Mouse (Mus musculus) ZHBTc4 (cell line): ENCODE data around the gene Ralgapa1.

ENCODE experiments used
- DNase-seq: peaks from one replicate; pipeline ENCODE4 v3.0.0-alpha.2; 2011; ENCODE audit warnings: low read depth, low spot score

Gene Ralgapa1

DNA sequence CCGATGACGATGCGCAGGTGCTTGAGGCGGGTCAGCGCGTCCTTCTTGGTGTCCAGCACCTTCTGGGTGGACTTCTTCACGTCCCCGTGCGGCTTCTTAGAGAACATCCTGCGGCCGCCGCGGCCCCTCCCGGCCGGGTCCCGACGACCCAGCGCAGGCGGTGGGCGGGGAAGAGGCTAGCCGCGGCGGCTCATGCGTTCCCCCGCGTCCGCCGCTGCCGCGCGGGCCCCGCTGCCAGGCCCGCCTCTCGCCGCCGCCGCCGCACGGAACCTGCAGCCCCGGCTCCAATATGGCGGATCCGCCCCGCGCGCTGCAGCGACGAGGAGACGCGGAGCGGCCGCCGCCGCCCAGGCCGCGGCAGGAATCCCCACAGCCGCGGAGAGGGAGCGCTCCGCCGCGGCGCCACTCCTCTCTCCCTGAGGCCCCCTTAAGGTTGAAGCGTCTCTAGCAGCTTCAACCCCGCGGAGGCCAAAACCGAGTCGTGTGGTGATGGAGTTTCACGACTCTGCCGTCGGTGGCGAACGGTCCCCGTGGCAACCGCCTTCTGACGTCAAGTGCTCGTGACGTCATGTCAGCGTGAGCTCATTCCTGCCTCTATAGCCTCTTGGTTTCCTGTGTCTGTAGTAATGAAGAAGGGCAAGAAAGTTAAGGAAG is at the start of gene Ralgapa1:
Gene Ralgapa1 (minus strand): TSS at position 507 of the 654 bp plus-strand sequence.
- DNase-seq: peak; percentile 98

DNA sequence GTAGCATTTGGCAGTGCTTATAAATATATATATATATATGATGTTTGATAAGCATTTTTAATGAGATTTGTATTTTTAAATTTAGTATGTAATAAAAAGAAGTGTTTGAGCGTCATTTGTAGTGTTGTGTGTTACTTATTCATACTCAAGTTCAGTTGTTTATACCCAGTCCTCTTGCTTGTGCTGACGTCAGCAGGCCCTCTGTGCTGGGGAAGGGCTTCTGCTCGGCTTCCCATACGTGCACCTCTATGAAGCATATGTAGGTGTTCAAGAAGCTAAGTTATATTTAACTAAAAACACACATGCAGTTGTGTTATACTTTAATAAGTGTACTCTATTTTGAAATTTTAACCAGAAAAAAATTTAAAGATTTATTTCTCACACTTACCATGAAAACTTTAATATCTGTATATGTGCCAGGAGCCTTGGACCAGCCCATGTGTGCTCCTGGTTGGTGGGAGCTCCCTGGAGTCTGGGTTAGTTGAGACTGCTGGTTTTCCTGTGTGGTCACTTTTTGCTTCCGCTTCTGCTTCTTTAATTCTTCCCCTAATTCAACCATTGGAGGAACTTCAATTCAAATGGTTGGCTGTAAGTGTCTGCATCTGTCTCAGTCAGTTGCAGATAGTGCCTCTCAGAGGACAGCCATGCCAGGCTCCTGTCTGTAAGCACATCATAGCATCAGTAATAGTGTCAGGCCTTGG is 48.8 kb upstream of the Ralgapa1 start:
- DNase-seq: no peak

DNA sequence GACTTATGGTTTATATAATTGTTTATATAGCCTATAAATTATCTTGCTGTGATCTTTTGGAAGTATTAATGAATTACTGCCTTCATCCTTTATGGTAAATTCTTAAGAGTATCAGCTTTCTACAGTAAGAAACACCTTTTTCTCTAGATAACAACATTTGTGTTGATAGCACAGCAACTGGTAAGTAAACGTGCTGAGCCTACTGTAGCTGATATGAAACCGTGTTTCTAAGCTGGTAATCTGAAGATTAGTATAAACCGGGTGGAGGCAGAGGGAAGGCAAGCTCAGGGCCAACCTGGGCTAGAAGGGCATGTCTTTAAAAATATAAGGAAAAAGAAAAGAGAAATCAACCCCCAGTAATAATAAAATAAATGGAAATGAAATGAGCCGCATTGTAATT is 46.8 kb upstream of the Ralgapa1 start:
- DNase-seq: no peak

DNA sequence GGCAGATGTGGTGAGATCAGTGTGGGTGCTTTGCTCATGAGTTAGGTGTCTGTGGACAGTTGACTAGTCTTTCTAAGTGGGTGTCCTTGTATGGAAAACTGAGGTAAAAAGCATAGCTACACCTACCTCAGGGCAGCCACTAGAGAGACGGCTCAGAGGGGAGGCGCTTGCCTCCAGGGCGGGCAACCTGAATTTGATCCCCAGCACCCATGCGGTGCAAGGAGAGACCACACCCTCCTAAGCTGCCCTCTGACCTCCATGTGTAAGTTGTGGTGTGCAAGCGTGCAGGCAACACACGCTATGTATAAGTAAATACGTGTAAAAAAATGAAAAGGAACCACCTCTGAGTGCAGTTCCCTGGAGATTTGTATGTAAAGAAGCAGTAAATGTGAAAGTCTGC is 39.7 kb upstream of the Ralgapa1 start:
- peak; percentile 62 for DNase-seq

DNA sequence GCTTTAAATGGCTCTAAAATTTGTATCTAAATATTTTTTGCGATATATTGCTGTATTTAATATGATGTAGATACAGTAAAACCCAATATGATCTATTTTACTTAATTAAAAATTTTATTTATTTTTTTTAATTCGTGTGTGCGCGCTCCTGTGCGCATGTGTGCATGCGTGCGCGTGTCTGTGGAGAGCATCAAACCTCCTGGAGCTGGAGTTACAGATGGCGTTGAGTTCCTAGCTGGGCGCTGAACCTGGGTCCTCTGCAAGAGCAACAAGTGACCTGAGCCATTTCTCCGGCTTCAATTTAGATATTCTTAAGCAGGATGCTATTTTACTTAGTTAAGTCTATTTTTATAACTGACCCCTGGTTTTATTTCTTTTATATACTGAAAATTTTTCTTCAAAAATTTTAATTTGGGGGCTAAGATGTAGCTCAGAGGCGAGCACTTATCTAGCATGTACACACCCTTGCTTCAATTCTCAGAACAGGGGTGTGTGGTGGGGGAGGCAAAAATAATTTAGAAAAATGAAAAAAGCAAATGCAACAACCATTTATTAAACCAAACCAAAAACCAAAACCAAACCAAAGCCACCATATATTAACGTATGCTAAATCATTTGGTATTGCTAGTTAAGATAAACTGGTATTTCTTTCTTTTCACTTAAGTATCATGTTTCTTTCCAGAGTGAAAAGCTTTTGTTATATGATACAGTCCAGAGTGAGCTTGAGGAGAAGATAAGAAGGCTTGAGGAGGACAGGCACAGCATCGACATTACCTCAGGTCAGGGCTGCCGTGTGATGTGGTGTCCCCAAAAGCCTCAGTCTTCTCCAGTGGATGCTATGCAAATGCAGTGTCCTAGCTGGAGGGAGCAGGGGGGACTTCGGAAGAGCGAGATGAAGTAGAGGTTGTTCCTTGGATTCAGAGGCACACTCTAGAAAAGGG is 38.7 kb upstream of the Ralgapa1 start:
- no peak for DNase-seq

DNA sequence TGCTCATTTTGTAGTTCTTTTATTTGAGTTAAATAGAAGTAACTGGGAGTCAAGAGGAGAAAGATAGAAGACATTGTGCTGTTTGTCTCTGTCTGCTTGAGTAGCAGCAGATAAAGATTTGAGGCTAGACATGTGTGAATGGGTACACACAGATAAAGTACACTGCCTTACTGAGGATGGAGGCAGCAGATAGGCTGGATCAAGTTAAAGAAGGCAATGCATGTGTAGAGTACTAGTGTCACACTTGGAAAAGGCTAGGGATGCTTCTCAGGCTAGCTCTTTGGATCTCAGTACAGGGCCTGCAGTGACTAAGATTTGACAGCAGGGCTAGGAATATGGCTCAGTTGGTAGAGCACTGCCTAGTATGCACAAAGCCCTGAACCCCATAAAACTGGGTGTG is 29.7 kb upstream of the Ralgapa1 start:
- DNase-seq: no peak

DNA sequence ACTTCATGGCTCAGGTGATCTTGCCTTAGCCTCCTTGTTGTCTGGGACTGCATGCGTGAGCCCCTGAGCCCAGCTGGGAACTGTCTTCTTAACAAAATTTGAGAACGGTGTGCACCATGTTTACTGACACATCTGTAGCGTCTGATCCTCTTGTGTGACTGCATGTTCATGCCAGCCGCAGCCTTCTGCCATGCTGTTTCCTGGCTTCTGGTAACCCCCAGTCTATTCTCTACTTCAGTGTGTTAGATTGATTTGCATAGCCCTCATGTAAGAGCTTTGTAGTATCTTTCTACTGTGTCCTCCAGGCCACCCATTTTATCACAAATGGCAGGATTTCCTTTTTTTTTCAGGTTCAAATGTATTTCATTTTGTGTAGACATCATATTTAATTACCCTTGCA is 26.9 kb upstream of the Ralgapa1 start:
- DNase-seq: no peak

DNA sequence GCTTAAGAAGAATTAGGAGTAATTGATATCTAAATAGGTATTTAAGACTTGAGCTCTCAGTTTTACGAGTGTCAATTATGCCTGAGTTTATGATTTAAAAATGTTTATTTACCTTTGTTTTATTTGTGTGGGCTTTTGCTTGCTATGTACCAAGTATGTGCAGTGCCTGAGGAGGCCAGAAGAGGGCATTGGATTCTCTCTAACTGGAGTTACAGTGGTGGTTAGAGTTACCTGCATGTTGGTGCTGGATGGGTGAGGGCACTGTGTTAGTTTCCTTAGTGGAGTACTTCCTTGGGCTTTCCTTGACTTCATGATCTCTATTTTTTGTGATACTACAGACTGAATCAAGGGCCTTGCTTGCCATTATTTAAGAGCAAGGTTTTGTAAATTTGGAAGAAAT is 25.8 kb upstream of the Ralgapa1 start:
- peak; percentile 62 for DNase-seq

DNA sequence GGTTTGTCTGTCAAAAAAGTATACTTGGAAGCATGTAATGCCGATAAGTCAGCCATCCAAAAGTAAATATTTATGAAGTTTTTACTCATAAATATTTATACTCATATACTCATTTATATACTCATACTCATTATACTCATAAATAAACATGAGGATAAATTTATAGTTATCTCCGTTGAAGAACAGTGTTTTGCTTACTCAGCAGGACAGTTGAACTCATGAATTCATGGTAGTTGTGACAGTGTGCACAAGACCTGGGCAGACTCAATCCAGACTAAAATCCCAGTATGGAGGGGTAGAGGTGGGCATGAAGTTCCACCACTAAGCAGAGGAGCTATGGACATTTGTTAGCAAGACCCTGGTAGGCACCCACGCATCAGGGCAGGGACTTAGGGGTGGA is 16.5 kb upstream of the Ralgapa1 start:
- no peak for DNase-seq

DNA sequence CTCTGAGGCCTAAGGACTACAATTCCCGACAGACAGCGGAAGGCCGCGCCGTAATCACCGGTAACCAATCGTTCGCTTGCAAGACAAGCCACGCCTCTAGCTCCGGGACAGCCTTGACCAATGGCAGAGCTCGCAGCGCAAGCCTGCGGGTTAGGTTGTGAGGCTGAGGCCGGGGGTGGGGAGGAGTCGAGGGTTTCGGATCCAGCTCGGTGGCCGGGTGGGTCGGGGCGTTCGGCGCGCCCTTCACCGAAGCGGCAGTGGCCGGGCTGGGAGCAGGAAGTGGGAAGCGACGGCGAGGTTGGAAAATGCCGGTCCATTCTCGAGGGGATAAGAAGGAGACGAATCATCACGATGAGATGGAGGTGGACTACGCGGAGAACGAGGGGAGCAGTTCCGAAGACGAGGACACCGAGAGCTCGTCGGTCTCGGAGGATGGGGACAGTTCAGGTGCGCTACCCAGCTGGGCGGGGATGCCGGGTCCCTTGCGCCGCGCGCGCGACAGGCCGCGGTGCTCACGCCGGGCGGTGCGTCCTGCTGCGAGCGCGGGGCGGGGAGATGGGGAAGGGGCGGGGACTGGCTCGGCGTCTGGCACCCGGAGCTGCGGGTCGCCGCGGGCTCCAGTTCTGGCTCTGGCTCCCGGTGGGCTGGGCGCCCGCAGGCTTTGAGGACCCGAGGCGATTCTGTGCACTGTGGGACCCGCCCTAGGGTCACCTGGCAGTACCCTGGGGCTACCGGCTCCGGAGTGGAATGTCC is 15.4 kb upstream of the Ralgapa1 start, which contains the start of gene Brms1l:
Gene Brms1l (plus strand): TSS at position 126 of the 753 bp plus-strand sequence.
- DNase-seq: peak; percentile 100

DNA sequence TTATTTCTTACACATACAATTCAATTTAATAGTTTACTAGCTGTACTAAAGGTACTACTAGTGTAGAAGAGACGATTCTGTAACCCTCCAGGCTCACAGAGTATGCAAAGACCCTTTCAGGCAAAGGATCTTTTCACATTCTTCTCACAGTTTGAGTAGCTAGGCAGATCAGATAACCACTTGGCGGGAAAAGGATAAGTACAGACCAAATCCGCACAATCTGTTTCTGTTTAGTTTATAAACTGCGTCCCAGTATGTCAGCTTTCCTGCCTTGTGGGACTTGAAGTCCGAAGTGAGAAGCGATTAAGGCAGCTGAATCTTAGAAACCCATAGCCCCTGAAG is 14.9 kb upstream of the Ralgapa1 start:
- DNase-seq: no peak

DNA sequence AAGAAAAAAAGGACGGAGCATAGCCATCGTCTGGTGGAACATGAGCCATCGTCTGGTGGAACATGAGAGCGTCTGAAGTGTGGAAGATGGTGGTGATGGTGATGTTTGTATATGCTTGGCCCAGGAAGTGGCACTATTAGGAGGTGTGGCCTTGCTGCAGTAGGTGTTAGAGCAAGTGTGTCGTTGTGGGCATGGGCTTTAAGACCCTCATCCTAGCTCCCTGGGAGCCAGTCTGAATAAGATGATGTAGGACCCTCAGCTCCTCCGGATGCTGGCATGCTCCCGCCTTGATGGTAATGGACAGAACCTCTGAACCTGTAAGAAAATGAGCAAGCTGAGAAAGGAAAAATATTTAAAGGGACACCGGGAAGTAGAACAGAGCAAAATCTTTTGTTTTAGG is 13.9 kb upstream of the Ralgapa1 start:
- no peak for DNase-seq

DNA sequence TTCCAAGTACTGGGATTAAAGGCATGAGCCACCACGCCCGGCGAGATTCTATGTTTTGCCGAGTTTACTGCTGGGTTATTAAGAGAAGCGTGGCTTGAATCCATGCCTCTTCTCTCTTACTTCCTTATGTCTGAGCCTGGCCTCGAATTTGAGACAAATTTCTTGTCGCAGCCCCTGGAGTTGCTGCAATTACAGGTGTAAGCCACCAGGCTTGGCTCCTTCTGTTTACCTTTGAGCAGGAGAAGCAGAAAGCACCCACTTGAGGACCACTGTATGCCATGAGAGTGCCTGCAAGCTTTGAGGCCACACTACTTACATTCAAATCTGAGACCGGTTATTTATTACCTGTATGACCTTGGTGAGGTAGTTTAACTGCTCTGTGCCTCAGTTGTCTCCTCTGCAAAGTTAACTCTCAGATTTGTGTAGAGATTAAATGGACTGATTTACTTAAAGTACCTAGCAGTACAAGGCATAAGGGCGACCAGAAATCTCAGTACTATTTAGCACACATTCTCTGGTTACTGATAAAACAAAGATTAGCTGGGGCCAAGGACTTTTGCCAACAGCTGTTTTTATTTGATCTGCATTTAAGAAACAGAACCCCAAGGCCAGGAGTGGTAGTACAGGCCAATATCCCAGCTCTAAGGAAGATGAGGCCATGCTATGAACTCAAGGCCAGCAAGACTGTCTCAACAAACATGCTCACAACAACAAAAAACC is 13.1 kb upstream of the Ralgapa1 start:
- DNase-seq: peak; percentile 64

DNA sequence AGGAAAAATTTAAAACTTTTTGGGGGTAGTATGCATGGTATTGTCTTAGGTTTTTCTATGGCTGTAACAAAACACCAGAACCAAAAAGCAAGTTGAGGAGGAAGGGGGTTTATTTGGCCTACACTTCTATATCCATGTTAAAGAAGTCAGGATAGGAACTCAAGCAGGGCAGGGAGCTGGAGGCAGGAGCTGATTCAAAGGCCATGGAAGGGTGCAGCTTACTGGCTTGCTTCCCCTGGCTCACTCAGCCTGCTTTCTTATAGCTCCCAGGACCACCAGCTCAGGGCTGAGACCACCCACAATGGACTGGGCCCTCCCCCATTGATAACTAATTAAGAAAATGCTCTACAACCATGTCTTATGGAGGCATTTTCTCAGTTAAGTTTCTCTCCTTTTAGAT is 12.0 kb upstream of the Ralgapa1 start:
- no peak for DNase-seq

DNA sequence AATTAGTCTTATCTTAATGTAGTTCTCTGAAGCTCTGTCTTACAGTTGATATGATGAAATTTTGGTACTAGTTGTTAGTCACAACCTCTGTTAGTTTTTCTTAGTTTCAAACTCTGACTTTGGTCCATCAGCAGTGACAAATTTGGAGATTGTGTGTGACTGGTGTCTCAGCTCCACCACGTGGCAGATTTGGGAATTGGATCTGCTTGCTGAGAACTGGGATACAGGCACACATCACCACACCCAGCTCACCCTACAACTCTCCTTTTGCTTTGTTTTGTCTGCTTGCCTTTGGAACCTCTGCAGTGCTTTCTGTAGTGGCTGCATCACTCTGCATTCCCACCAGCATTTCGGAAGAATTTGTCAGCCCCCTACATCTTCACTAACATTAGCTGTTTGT is 10.1 kb upstream of the Ralgapa1 start:
- DNase-seq: peak; percentile 71

DNA sequence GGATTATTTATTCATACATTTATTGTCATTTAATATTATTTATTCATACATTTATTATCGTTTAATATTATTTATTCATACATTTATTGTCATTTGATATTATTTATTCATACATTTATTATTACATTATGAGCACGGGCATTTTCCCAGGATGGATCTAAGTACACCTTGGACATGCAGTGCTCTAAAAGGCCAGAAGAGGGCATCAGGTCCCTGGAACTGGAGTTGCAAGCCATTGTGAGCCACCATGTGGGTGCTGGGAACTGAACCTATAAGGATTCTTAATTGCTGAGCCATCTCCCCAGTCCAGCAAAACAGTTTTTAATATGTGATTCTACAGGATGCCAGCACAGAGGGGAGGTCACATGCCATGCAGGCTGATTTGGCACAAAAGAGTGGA is 4.6 kb upstream of the Ralgapa1 start:
- peak; percentile 77 for DNase-seq

DNA sequence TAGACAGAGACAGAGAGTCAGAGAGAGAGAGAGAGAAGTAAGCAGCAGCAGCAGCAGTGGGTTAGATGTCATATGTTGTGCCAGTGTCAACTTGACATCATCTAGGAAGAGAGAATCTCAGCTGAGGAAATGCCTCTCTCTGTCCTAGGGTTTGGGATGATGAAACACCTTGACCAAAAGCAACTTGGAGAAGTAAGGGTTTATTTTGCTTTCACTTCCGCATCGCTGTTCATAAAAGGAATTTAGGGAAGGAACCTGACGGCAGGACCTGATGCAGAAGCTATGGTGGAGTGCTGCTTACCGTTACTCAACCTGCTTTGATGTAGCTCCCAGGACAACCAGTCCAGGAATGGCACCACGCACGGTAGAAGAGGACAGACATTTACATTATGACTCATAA is 3.1 kb upstream of the Ralgapa1 start:
- no peak for DNase-seq

DNA sequence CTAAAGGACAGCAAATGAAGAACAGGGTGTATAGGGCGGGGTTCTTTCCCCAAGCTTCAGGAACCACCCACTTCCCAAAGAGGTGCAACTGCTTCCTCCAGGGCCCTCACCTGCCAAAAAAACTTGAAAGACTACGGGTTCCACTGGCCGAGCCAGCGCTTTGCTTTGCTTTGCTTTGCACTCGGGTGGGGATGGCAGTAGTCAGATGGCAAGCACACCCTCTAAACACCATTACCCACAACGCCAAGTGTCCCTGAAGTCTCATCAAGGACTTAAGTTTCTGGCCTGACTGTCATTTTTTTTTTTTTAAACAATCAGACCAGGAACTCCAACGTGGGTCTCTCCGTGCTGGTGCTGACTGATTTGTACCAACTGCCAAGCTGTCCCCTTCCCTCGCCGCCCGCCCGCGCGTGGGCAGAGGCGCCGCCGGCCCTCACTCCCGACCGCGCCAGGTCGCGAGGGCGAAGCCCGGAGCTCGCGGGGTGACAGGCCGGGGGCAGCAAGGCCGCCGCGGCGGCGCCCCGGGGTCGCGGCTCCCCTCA is 777 bp downstream of the Ralgapa1 start:
- DNase-seq: peak; percentile 51

DNA sequence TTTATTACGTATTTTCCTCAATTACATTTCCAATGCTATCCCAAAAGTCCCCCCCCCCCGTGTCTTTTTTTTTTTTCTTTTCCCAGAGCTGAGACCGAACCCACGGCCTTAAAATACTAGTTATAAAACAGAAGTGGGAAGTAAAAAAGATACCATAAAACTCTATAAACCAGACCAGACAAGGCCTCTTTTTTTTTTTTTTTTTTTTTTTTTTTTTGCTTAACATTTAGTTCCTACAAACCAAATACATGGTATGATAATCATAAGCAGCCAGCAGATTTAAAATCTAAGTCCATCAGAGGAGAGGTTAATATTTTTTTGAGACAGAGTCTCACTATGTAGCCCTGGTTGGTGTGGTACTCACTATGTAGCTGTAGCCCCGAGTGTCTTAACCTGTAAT is 4.5 kb downstream of the Ralgapa1 start:
- no peak for DNase-seq

DNA sequence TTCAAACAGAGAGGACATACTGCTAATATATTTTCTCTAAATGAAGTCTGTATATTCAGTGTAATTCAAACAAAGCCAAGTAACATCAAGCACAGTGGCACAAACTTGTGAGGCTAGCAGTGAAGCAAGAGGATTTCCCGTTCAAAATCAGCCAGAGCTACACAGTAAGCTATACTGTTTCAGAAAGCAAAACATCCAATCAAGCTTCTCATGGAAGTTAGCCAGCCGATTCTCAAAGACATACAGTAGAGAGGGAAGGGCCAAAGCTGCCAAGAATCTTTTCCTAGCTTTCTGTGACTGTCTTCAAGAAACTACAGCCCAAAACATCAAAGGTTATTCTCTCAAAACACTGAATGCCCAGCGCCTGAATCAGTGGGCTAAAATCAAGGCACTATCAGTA is 15.9 kb downstream of the Ralgapa1 start:
- no peak for DNase-seq

DNA sequence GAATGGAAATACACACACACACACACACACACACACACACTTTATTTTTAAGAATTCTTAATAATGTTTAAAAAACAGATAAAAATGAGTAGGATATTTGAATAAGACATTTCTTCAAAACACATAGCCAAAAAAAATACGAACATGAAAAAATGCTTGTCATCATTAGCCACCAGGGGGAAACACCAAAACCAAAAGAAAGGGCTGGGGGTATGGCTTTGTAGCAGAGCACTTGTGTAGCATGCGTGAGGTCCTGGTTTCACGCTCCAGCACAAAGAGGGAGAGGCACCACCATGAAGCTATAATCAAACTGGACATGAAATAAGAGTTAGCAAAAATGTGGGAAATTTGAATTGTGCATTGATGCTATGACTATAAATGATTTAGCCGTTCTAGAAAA is 19.8 kb downstream of the Ralgapa1 start:
- DNase-seq: no peak
